Mouse (Mus musculus) c-Kit-positive CD71-positive TER-119-negative erythroid progenitor cells, embryonic 14.5 days (primary cell): Measurements from ENCODE around the gene Hist2h3b.
"Not testable (repeated sequence)": the region's sequence is repeated elsewhere in the genome, so short reads cannot be mapped to it uniquely, and the experiment has no call there.

Source experiments
- DNase-seq: peaks from one replicate; pipeline ENCODE4 v3.0.0-alpha.2; 2013; ENCODE audit warnings: low read depth

Gene Hist2h3b

GRCm38 (mm10) chr3:96262979-96263550 lies 5.4 kb upstream of the Hist2h3b start, which contains the start of gene Hist2h4:
Gene Hist2h4, minus strand, starts transcription at chr3:96263311.
- peak; percentile 96 for DNase-seq

GRCm38 (mm10) chr3:96263558-96264403 lies 4.7 kb upstream of the Hist2h3b start:
- DNase-seq, result no peak

GRCm38 (mm10) chr3:96264404-96264949 lies 4.0 kb upstream of the Hist2h3b start:
- no peak for DNase-seq

- DNase-seq, result no peak
Measured at GRCm38 (mm10) chr3:96266132-96266710, 2.2 kb upstream of the Hist2h3b start.

GRCm38 (mm10) chr3:96267541-96267940 lies 913 bp upstream of the Hist2h3b start:
- no peak for DNase-seq

GRCm38 (mm10) chr3:96268776-96269378 lies 423 bp downstream of the Hist2h3b start:
- DNase-seq, result not testable (repeated sequence)

GRCm38 (mm10) chr3:96269511-96270474 lies 1.3 kb downstream of the Hist2h3b start, which contains the start of gene Hist2h2bb:
Gene Hist2h2bb, plus strand, starts transcription at chr3:96269752.
- peak; percentile 97 for DNase-seq

- peak; percentile 59 for DNase-seq
Measured at GRCm38 (mm10) chr3:96273591-96274465, 5.4 kb downstream of the Hist2h3b start.

GRCm38 (mm10) chr3:96277428-96277799 lies 9.0 kb downstream of the Hist2h3b start:
- DNase-seq, result no peak

GRCm38 (mm10) chr3:96277800-96278624 lies 9.6 kb downstream of the Hist2h3b start:
- peak; percentile 78 for DNase-seq

GRCm38 (mm10) chr3:96280660-96281059 lies 12.2 kb downstream of the Hist2h3b start:
- DNase-seq, result no peak

GRCm38 (mm10) chr3:96284457-96284856 lies 16.0 kb downstream of the Hist2h3b start:
- no peak for DNase-seq

- DNase-seq, result not testable (repeated sequence)
Measured at GRCm38 (mm10) chr3:96287334-96287733, 18.9 kb downstream of the Hist2h3b start.

- no peak for DNase-seq
Measured at GRCm38 (mm10) chr3:96289201-96289600, 20.7 kb downstream of the Hist2h3b start.

GRCm38 (mm10) chr3:96290727-96291126 lies 22.3 kb downstream of the Hist2h3b start:
- not testable (repeated sequence) for DNase-seq

- no peak for DNase-seq
Measured at GRCm38 (mm10) chr3:96292641-96293040, 24.2 kb downstream of the Hist2h3b start.

- no peak for DNase-seq
Measured at GRCm38 (mm10) chr3:96293368-96293767, 24.9 kb downstream of the Hist2h3b start.

- DNase-seq, result no peak
Measured at GRCm38 (mm10) chr3:96293787-96294186, 25.3 kb downstream of the Hist2h3b start, which contains the start of gene Fcgr1. Gene Fcgr1, minus strand, starts transcription at chr3:96293969.

- no peak for DNase-seq
Measured at GRCm38 (mm10) chr3:96298360-96298759, 29.9 kb downstream of the Hist2h3b start.
